Mouse (Mus musculus) embryonic facial prominence, embryonic 13.5 days (tissue): ENCODE results near the gene Sox18. TPM values are rescaled to one million over a fixed set of nuclear protein-coding genes. Genes with fewer than 3 reads are reported as not detected.
A peak's percentile ranks its signal among the peaks of the same experiment; 100 is the strongest.

Experiments used
- ATAC-seq: fragments of 200-750 bp; cut with Nextera tagmentation; 2 replicates; pipeline ENCODE4 v1.8.0; 2017; ENCODE audit warnings: low read depth; ENCODE audit not compliant: insufficient number of reproducible peaks, insufficient read depth, low FRiP score, low TSS enrichment
- H3K27ac ChIP-seq: fragments of 300-500 bp; sonication (generic); 2 replicates; pipeline ENCODE4 v1.5.1; 2015; ENCODE audit warnings: moderate library complexity, mild to moderate bottlenecking, inconsistent platforms
- H3K27me3 ChIP-seq: fragments of 300-500 bp; sonication (generic); 2 replicates; pipeline ENCODE4 v1.6.1; 2015; ENCODE audit warnings: mild to moderate bottlenecking, inconsistent platforms
- H3K36me3 ChIP-seq: fragments of 300-500 bp; sonication (generic); 2 replicates; pipeline ENCODE4 v1.6.1; 2015; ENCODE audit warnings: mild to moderate bottlenecking, inconsistent platforms
- H3K4me1 ChIP-seq: fragments of 300-500 bp; sonication (generic); 2 replicates; pipeline ENCODE4 v1.6.1; 2015; ENCODE audit warnings: inconsistent platforms
- H3K4me2 ChIP-seq: fragments of 300-500 bp; sonication (generic); 2 replicates; pipeline ENCODE4 v1.6.1; 2015; ENCODE audit warnings: moderate library complexity, mild to moderate bottlenecking, inconsistent platforms
- H3K4me3 ChIP-seq: fragments of 300-500 bp; sonication (generic); 2 replicates; pipeline ENCODE4 v1.5.1; 2015; ENCODE audit warnings: mild to moderate bottlenecking, inconsistent platforms
- H3K9ac ChIP-seq: fragments of 300-500 bp; sonication (generic); 2 replicates; pipeline ENCODE4 v1.6.1; 2015; ENCODE audit warnings: mild to moderate bottlenecking, inconsistent platforms
- H3K9me3 ChIP-seq: fragments of 300-500 bp; sonication (generic); 2 replicates; pipeline ENCODE4 v1.6.1; 2016; ENCODE audit warnings: inconsistent platforms
- WGBS: fragments of 180-500 bp; shearing (Covaris S2); methylation state at CpG from one replicate; pipeline ENCODE4 v1.1.7; 2015; ENCODE audit warnings: mixed read lengths; 5-methylcytosine and 5-hydroxymethylcytosine counted together
- polyA plus RNA-seq: library from polyadenylated mRNA; unstranded; fragments of >200 nt; fragmentation: Nextera tagmentation; extraction: Ambion mirVana; gene quantifications from 2 replicates; pipeline ENCODE4 v1.2.1, GENCODE M21; 2015

Sox18 gene
- polyA plus RNA-seq, result 88.3 and 92.4 TPM in 2 replicates

- H3K27ac ChIP-seq, result peak within 1 kb of the TSS; percentile 74
- peak within 1 kb of the TSS; percentile 56 for H3K4me3 ChIP-seq
- no peaks in the 10 kb centered on the region for H3K36me3 ChIP-seq
- peak within 1 kb of the TSS; percentile 75 for H3K9ac ChIP-seq
- peak; percentile 27; the same call in 1 of the 2 replicates for ATAC-seq
- under 1% methylated on average over 43 of the region's 43 CpGs for WGBS
- no peaks in the 10 kb centered on the region for H3K9me3 ChIP-seq
- H3K27me3 ChIP-seq, result peaks cover 66% of the 10 kb centered on the region
- H3K4me2 ChIP-seq, result peak within 1 kb of the TSS; percentile 80
- peaks cover 42% of the 10 kb centered on the region for H3K4me1 ChIP-seq
Observed at GRCm38 (mm10) chr2:181671326-181671725, at the start of gene Sox18. Gene Sox18, minus strand, starts transcription at chr2:181671640.

GRCm38 (mm10) chr2:181721200-181721599, 49.8 kb upstream of the Sox18 start:
- Histone ChIP-seq H3K9me3 (no peaks in the 10 kb centered on the region), H3K4me2 (no peak overlapping the region), H3K36me3 (no peaks in the 10 kb centered on the region), H3K4me1 (no peaks in the 10 kb centered on the region), H3K27me3 (no peaks in the 10 kb centered on the region; the same call in 1 of the 2 replicates), H3K27ac (no peak overlapping the region), H3K4me3 (no peak overlapping the region), H3K9ac (no peak overlapping the region)
- ATAC-seq, result no peak

GRCm38 (mm10) chr2:181720061-181720460, 48.6 kb upstream of the Sox18 start:
- Histone ChIP-seq H3K4me3 (no peak overlapping the region), H3K27ac (no peak overlapping the region), H3K36me3 (no peaks in the 10 kb centered on the region), H3K9ac (no peak overlapping the region), H3K4me1 (0 out of 2 replicates have a peak, but pooled peaks cover 4% of the 10 kb centered on the region), H3K4me2 (no peak overlapping the region), H3K9me3 (no peaks in the 10 kb centered on the region), H3K27me3 (no peaks in the 10 kb centered on the region; the same call in 1 of the 2 replicates)
- ATAC-seq, result no peak
- WGBS, result 41% methylated on average over 3 of the region's 3 CpGs

- Histone ChIP-seq H3K4me1 (0 out of 2 replicates have a peak, but pooled peaks cover 8% of the 10 kb centered on the region), H3K9ac (no peak overlapping the region), H3K36me3 (no peaks in the 10 kb centered on the region), H3K27ac (no peak overlapping the region), H3K4me3 (no peak overlapping the region), H3K27me3 (no peaks in the 10 kb centered on the region), H3K4me2 (no peak overlapping the region), H3K9me3 (no peaks in the 10 kb centered on the region)
- 45% methylated on average over 3 of the region's 3 CpGs for WGBS
- ATAC-seq, result no peak
Observed at GRCm38 (mm10) chr2:181716991-181717390, 45.6 kb upstream of the Sox18 start.

- Histone ChIP-seq H3K36me3 (no peaks in the 10 kb centered on the region), H3K4me1 (0 out of 2 replicates have a peak, but pooled peaks cover 8% of the 10 kb centered on the region), H3K4me3 (peak overlapping the region; percentile 31), H3K9ac (peak overlapping the region; percentile 46), H3K27ac (no peak overlapping the region), H3K9me3 (no peaks in the 10 kb centered on the region), H3K27me3 (no peaks in the 10 kb centered on the region), H3K4me2 (peak overlapping the region; percentile 54)
- no peak for ATAC-seq
- WGBS, result 67% methylated on average over 3 of the region's 3 CpGs
Observed at GRCm38 (mm10) chr2:181715382-181715781, 43.9 kb upstream of the Sox18 start.

GRCm38 (mm10) chr2:181714903-181715326, 43.5 kb upstream of the Sox18 start, which contains the start of gene Oprl1:
Gene Oprl1, plus strand, starts transcription at chr2:181715016.
- H3K27ac ChIP-seq, result no peak within 1 kb of the TSS
- no peaks in the 10 kb centered on the region for H3K36me3 ChIP-seq
- WGBS, result 0% methylated on average over 7 of the region's 7 CpGs
- peak within 1 kb of the TSS; percentile 54 for H3K4me2 ChIP-seq
- peak within 1 kb of the TSS; percentile 46 for H3K9ac ChIP-seq
- 0 out of 2 replicates have a peak, but pooled peaks cover 8% of the 10 kb centered on the region for H3K4me1 ChIP-seq
- no peaks in the 10 kb centered on the region for H3K9me3 ChIP-seq
- H3K4me3 ChIP-seq, result peak within 1 kb of the TSS; percentile 31
- ATAC-seq, result 0 out of 2 replicates have a peak, but pooled peaks have one; percentile 20
- no peaks in the 10 kb centered on the region for H3K27me3 ChIP-seq

GRCm38 (mm10) chr2:181713749-181714148, 42.3 kb upstream of the Sox18 start:
- WGBS, result 84% methylated on average over 1 of the region's 1 CpGs
- Histone ChIP-seq H3K27ac (no peak overlapping the region), H3K9ac (no peak overlapping the region), H3K4me2 (no peak overlapping the region), H3K4me3 (no peak overlapping the region), H3K4me1 (0 out of 2 replicates have a peak, but pooled peaks cover 8% of the 10 kb centered on the region), H3K36me3 (no peaks in the 10 kb centered on the region), H3K9me3 (no peaks in the 10 kb centered on the region), H3K27me3 (no peaks in the 10 kb centered on the region)
- no peak for ATAC-seq

- Histone ChIP-seq H3K27ac (no peak overlapping the region), H3K4me1 (no peaks in the 10 kb centered on the region), H3K9me3 (no peaks in the 10 kb centered on the region), H3K4me3 (no peak overlapping the region), H3K27me3 (no peaks in the 10 kb centered on the region), H3K4me2 (no peak overlapping the region), H3K9ac (no peak overlapping the region), H3K36me3 (no peaks in the 10 kb centered on the region)
- 34% methylated on average over 4 of the region's 4 CpGs for WGBS
- no peak for ATAC-seq
Observed at GRCm38 (mm10) chr2:181706668-181707067, 35.2 kb upstream of the Sox18 start.

- H3K9me3 ChIP-seq, result no peaks in the 10 kb centered on the region
- H3K4me2 ChIP-seq, result no peak within 1 kb of the TSS
- H3K4me3 ChIP-seq, result no peak within 1 kb of the TSS
- H3K4me1 ChIP-seq, result peaks cover 6% of the 10 kb centered on the region; the same call in 1 of the 2 replicates
- no peaks in the 10 kb centered on the region; the same call in 1 of the 2 replicates for H3K27me3 ChIP-seq
- H3K9ac ChIP-seq, result no peak within 1 kb of the TSS
- no peak for ATAC-seq
- 48% methylated on average over 5 of the region's 5 CpGs for WGBS
- H3K27ac ChIP-seq, result no peak within 1 kb of the TSS
- H3K36me3 ChIP-seq, result no peaks in the 10 kb centered on the region
Observed at GRCm38 (mm10) chr2:181698241-181698640, 26.8 kb upstream of the Sox18 start, which contains the start of gene Lkaaear1. Gene Lkaaear1, minus strand, starts transcription at chr2:181698442.

- no peaks in the 10 kb centered on the region for H3K36me3 ChIP-seq
- no peak overlapping the region for H3K4me3 ChIP-seq
- H3K4me1 ChIP-seq, result peaks cover 20% of the 10 kb centered on the region
- no peak for ATAC-seq
- no peaks in the 10 kb centered on the region for H3K9me3 ChIP-seq
- H3K27me3 ChIP-seq, result no peaks in the 10 kb centered on the region; the same call in 1 of the 2 replicates
- H3K9ac ChIP-seq, result no peak overlapping the region
- no peak overlapping the region for H3K27ac ChIP-seq
- WGBS, result 76% methylated on average over 33 of the region's 33 CpGs
- H3K4me2 ChIP-seq, result no peak overlapping the region
Observed at GRCm38 (mm10) chr2:181696801-181697420, 25.5 kb upstream of the Sox18 start.

- H3K9me3 ChIP-seq, result no peaks in the 10 kb centered on the region
- no peak overlapping the region for H3K4me2 ChIP-seq
- peaks cover 6% of the 10 kb centered on the region; the same call in 1 of the 2 replicates for H3K36me3 ChIP-seq
- no peak for ATAC-seq
- peaks cover 28% of the 10 kb centered on the region for H3K4me1 ChIP-seq
- WGBS, result 70% methylated on average over 1 of the region's 1 CpGs
- no peak overlapping the region for H3K27ac ChIP-seq
- H3K27me3 ChIP-seq, result no peaks in the 10 kb centered on the region; the same call in 1 of the 2 replicates
- H3K4me3 ChIP-seq, result no peak overlapping the region
- no peak overlapping the region for H3K9ac ChIP-seq
Observed at GRCm38 (mm10) chr2:181695776-181696175, 24.3 kb upstream of the Sox18 start.

- Histone ChIP-seq H3K36me3 (peaks cover 9% of the 10 kb centered on the region), H3K4me3 (peak overlapping the region; percentile 73), H3K4me1 (peaks cover 28% of the 10 kb centered on the region), H3K27me3 (no peaks in the 10 kb centered on the region; the same call in 1 of the 2 replicates), H3K4me2 (peak overlapping the region; percentile 91), H3K9me3 (no peaks in the 10 kb centered on the region), H3K27ac (no peak overlapping the region), H3K9ac (peak overlapping the region; percentile 86; the same call in 1 of the 2 replicates)
- WGBS, result 94% methylated on average over 3 of the region's 3 CpGs
- ATAC-seq, result no peak
Observed at GRCm38 (mm10) chr2:181694581-181694980, 23.1 kb upstream of the Sox18 start.
